Mouse (Mus musculus) CH12F3 (cell line): ENCODE data around the gene Ermard.
"Not testable (repeated sequence)": the region's sequence is repeated elsewhere in the genome, so short reads cannot be mapped to it uniquely, and the experiment has no call there.

Experiments used
- in situ Hi-C: fragments of 300-500 bp; cut with MboI; formaldehyde crosslinking; loops from 2 replicates; pipeline ENCODE4 v1.14.3; 2020; ENCODE audit warnings: low sequenced_read_pairs

The Ermard gene

DNA sequence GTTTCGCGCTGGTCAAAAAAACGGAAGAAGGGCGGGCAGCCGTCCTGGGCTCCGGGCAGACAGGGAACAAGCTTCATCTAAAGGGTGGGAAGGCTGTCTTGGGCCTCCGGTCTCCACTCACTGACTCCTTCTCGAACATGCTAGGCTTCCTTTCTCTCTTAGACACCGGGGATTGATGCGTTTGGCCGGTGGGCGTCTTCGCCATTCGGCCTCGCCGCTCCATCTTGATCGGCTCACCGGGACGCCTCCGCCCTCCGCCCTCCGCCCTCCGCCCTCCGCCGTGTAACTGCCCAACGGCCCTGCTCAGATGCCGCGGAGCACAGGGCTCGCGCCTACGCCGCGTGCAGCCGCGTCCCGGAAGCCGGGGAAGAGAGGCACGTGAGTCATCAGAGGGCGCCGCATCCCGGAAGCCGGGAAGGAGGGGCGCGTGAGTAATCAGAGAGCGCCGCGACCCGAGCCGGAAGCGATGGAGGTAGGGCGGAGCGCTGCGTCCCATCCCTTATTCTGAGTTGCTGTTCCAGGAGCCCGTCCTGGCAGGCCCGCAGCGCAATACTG, at the start of gene Ermard, which contains the start of the genes Tcte3 and Gm3448:
Gene Ermard, plus strand, starts transcription at position 34 of the 555 bp plus-strand sequence.
Gene Tcte3, minus strand, starts transcription at position 314 of the 555 bp plus-strand sequence.
Gene Gm3448, minus strand, starts transcription at position 363 of the 555 bp plus-strand sequence.
- in situ Hi-C loops: not testable (repeated sequence)

- in situ Hi-C loops: not testable (repeated sequence)
Measured at GRCm38 (mm10) chr17:14992522-14993138, 48.4 kb upstream of the Ermard start.

GRCm38 (mm10) chr17:14993139-14993832, 47.7 kb upstream of the Ermard start:
- in situ Hi-C loops: not testable (repeated sequence)

- in situ Hi-C loops: not testable (repeated sequence)
Measured at GRCm38 (mm10) chr17:14994140-14994539, 46.9 kb upstream of the Ermard start.

DNA sequence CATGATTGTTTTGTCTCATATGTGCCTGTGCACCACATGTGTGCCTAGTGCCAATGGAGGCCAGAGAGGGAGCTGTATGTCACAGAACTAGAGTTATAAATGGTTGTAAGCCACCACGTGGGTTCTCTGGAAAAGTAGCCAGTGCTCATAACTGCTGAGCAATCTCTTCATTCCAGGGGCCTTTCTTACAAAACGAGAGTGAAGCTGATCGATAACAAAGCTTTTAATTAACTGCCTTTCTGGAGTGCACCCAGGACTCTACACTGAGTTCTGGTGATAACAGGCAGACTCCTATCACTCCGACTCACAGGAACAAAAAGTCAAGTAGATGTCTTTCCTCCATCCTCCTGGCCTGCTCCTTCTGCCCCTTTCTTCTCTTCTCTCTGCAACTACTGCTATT, 41.0 kb upstream of the Ermard start:
- in situ Hi-C loops: not testable (repeated sequence)

GRCm38 (mm10) chr17:15009088-15009487, 31.9 kb upstream of the Ermard start:
- in situ Hi-C loops: not testable (repeated sequence)

GRCm38 (mm10) chr17:15009706-15010413, 31.1 kb upstream of the Ermard start, which contains the start of gene Gm3435:
Gene Gm3435, plus strand, starts transcription at chr17:15010176.
- in situ Hi-C loops: not testable (repeated sequence)

GRCm38 (mm10) chr17:15021503-15022220, 19.3 kb upstream of the Ermard start:
- in situ Hi-C loops: not testable (repeated sequence)

- in situ Hi-C loops: not testable (repeated sequence)
Measured at GRCm38 (mm10) chr17:15023878-15024492, 17.0 kb upstream of the Ermard start.

GRCm38 (mm10) chr17:15024502-15025193, 16.4 kb upstream of the Ermard start:
- in situ Hi-C loops: not testable (repeated sequence)

DNA sequence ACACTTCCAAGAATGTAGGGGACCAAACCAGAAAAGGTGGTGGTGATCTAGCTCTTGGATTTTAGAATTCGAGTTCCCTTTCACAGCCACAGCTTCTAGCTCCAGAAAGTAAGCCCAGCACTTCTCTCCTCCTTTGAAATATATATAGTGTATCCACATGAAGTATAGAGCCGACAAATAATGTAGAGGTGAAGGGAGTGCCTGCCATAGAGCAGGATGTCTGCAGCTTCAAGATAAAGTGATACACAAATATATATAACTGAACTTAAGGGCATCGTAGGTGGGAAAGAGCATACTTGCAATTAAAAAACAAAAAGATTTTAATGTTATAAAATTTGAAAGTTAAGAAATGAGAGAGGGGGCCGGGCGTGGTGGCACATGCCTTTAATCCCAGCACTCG, 15.5 kb upstream of the Ermard start:
- in situ Hi-C loops: not testable (repeated sequence)

DNA sequence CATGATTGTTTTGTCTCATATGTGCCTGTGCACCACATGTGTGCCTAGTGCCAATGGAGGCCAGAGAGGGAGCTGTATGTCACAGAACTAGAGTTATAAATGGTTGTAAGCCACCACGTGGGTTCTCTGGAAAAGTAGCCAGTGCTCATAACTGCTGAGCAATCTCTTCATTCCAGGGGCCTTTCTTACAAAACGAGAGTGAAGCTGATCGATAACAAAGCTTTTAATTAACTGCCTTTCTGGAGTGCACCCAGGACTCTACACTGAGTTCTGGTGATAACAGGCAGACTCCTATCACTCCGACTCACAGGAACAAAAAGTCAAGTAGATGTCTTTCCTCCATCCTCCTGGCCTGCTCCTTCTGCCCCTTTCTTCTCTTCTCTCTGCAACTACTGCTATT, 9.6 kb upstream of the Ermard start:
- in situ Hi-C loops: not testable (repeated sequence)

- in situ Hi-C loops: not testable (repeated sequence)
Measured at GRCm38 (mm10) chr17:15040455-15040854, 553 bp upstream of the Ermard start.

- in situ Hi-C loops: loop anchor here (25.0 kb wide), 2 partner anchors 412 to 712 kb away; no protein-coding TSS in a partner anchor
Measured at GRCm38 (mm10) chr17:15050338-15050737, 9.3 kb downstream of the Ermard start.

DNA sequence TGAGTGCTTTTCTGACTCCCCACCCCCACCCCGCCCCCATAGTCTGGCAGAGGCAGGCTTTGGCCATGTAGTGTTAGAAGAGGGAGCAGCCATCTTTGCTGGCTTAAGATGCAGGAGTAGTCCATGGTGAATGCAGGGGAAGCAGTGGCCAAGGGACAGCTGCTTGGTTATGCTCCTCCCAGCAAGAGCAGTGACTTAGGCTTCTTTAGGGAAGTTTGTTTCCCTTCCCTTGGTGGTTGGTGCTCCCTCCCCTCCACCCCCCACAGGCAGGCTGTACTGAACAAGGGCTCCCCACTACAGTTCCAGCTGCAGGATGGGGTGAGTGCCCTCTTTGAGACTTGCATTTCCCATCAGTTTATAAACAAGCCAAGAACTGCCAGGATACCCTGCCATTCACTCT, 11.8 kb downstream of the Ermard start:
- in situ Hi-C loops: loop anchor here (25.0 kb wide), 2 partner anchors 410 to 710 kb away; no protein-coding TSS in a partner anchor

DNA sequence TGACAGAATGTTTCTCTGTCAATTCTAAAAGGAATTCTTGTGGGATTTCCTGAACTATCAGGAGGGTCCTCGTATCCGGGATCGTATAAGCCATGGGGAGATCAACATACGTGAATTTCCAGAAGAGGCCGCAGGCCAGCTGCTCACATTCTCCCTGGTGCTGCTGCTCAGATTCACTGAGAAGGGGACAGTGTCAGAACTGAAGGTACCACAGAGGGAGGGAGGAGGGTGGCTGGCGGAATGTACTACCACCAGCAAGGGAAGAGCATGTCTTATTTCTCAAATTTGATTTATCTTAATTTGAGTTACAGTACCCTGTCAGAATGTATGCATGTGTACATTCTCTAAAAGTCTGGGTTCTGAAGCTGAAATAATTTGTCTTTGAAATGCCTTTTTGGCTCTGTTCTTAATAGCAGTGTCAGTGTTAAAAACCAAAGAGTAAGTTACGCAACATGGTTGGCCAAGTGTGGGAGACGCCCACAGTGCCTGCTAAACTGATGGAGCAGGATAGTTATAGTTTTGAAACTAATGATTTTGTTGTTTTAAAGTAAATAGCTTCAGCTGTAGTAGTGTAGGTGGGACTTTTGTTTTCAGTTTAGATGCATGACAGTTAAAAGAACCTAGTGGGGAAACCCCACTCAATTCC, 12.3 kb downstream of the Ermard start:
- in situ Hi-C loops: loop anchor here (25.0 kb wide), 2 partner anchors 409 to 709 kb away; no protein-coding TSS in a partner anchor

GRCm38 (mm10) chr17:15053829-15054200, 12.8 kb downstream of the Ermard start:
- in situ Hi-C loops: loop anchor here (25.0 kb wide), 2 partner anchors 408 to 708 kb away; no protein-coding TSS in a partner anchor

DNA sequence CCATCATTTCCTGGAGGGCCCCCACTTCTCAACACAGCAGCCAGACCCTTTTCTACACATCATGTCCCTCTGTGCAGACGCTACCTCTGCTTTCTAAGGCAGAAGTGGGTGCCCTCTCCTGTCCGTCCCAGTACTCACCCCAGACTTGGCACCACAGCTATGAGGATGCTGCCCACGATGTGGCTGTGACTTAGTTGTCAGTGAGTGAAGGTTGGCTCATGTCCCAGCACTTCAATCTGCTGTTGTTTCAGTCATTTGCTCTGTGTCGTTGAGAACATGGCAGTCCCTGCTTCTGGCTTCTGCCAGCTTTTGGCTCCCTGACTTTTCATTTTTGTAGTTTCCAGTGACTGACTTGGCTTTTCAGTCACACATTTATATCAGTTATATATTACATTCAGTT, 14.9 kb downstream of the Ermard start:
- in situ Hi-C loops: loop anchor here (25.0 kb wide), 2 partner anchors 406 to 706 kb away; no protein-coding TSS in a partner anchor
